Mouse (Mus musculus): ENCODE data around the gene Polr2a. TPM values are rescaled to one million over a fixed set of nuclear protein-coding genes. Genes with fewer than 3 reads are reported as not detected.

The Polr2a gene
- polyA plus RNA-seq, 1 experiment from 2014 or later: 39.3 TPM

GRCm38 (mm10) chr11:69761868-69762267 is 3.4 kb upstream of the Polr2a start, which contains the start of gene Slc35g3:
TSS of gene Slc35g3 (minus strand) at chr11:69761968.
- WGBS: 87% methylated on average over 1 of the region's 1 CpGs
- H3K4me1 ChIP-seq (ENCODE audit: control insufficient read depth, insufficient read depth, low read length): peaks cover 18% of the 10 kb centered on the region
- H3K4me2 ChIP-seq (ENCODE audit: low read depth, low read length): no peak within 1 kb of the TSS
- ATAC-seq (ENCODE audit: low read depth) (no peak), DNase-seq (ENCODE audit: low spot score) (no peak)
- H3K36me3 ChIP-seq (ENCODE audit: control insufficient read depth, insufficient read depth, low read length): no peaks in the 10 kb centered on the region
- no peaks in the 10 kb centered on the region for H3K9me3 ChIP-seq (ENCODE audit: control insufficient read depth, low read length)
- H3K27ac ChIP-seq (replicated peaks; ENCODE audit: low read depth, low read length): no peak within 1 kb of the TSS
- H3K27me3 ChIP-seq (replicated peaks; ENCODE audit: control insufficient read depth, insufficient read depth, low read length): no peaks in the 10 kb centered on the region
- H3K4me3 ChIP-seq (ENCODE audit: low read depth, low read length): no peak within 1 kb of the TSS
- no peak within 1 kb of the TSS for H3K9ac ChIP-seq (ENCODE audit: low read depth, low read length)

- no peak overlapping the region for H3K4me2 ChIP-seq (ENCODE audit: low read depth, low read length)
- no peak for ATAC-seq (ENCODE audit: low read depth)
- H3K9ac ChIP-seq (ENCODE audit: low read depth, low read length): no peak overlapping the region
- no peak overlapping the region for H3K27ac ChIP-seq (replicated peaks; ENCODE audit: low read depth, low read length)
- H3K9me3 ChIP-seq (ENCODE audit: control insufficient read depth, low read length): no peaks in the 10 kb centered on the region
- DNase-seq (ENCODE audit: low spot score): no peak
- H3K36me3 ChIP-seq (ENCODE audit: control insufficient read depth, insufficient read depth, low read length): no peaks in the 10 kb centered on the region
- 90% methylated on average over 7 of the region's 7 CpGs for WGBS
- H3K4me1 ChIP-seq (ENCODE audit: control insufficient read depth, insufficient read depth, low read length): peaks cover 25% of the 10 kb centered on the region
- no peaks in the 10 kb centered on the region for H3K27me3 ChIP-seq (replicated peaks; ENCODE audit: control insufficient read depth, insufficient read depth, low read length)
- H3K4me3 ChIP-seq (ENCODE audit: low read depth, low read length): no peak overlapping the region
Measured at GRCm38 (mm10) chr11:69760901-69761200, 2.4 kb upstream of the Polr2a start.

- Histone ChIP-seq H3K4me2 (ENCODE audit: low read depth, low read length) (peak overlapping the region; percentile 74), H3K9ac (ENCODE audit: low read depth, low read length) (peak overlapping the region; percentile 76; the same call in 1 of the 2 replicates), H3K27ac (replicated peaks; ENCODE audit: low read depth, low read length) (peak overlapping the region; percentile 99), H3K36me3 (ENCODE audit: control insufficient read depth, insufficient read depth, low read length) (no peaks in the 10 kb centered on the region), H3K9me3 (ENCODE audit: control insufficient read depth, low read length) (no peaks in the 10 kb centered on the region), H3K4me1 (ENCODE audit: control insufficient read depth, insufficient read depth, low read length) (peaks cover 31% of the 10 kb centered on the region), H3K4me3 (ENCODE audit: low read depth, low read length) (peak overlapping the region; percentile 50; the same call in 1 of the 2 replicates), H3K27me3 (replicated peaks; ENCODE audit: control insufficient read depth, insufficient read depth, low read length) (no peaks in the 10 kb centered on the region)
- WGBS: 82% methylated on average over 14 of the region's 14 CpGs
- DNase-seq (ENCODE audit: low spot score) (no peak), ATAC-seq (ENCODE audit: low read depth) (no peak)
Measured at GRCm38 (mm10) chr11:69760160-69760900, 1.9 kb upstream of the Polr2a start.

DNA sequence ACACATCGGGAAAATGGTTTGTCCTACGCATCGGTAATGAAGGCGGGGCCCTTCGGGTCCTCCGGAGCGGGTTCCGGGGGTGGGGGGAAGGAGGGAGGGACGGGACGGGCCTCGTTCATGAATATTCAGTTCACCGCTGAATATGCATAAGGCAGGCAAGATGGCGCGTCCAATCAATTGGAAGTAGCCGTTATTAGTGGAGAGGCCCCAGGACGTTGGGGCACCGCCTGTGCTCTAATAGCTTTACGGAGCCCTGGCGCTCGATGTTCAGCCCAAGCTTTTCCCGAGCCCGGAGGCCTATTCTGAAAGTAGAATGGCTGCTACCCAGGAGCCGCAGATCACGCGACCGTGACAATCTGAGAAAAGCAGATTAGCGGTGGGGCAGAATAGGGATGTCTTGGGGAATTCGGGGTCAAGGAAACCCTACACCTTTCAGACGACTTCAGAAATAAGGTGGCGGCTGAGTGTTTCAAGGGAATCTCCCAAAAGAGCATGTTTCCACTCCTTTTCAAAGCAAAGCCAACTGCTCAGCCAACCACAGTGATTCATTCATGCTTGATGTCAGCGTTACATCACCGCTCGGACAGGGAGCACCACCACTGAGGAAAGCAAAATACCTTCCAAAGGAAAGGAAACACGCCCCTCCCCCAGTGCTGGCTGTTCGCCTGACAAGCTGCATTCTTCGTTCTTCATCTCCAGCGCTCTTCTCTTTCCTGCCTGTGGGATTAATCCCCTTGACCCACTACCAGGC is 709 bp upstream of the Polr2a start:
- DNase-seq (ENCODE audit: low spot score) (peak; percentile 98), ATAC-seq (ENCODE audit: low read depth) (peak; percentile 89)
- H3K27ac ChIP-seq (replicated peaks; ENCODE audit: low read depth, low read length): peak overlapping the region; percentile 99
- H3K4me1 ChIP-seq (ENCODE audit: control insufficient read depth, insufficient read depth, low read length): peaks cover 34% of the 10 kb centered on the region
- H3K9ac ChIP-seq (ENCODE audit: low read depth, low read length): peak overlapping the region; percentile 76
- under 1% methylated on average over 35 of the region's 37 CpGs for WGBS
- peak overlapping the region; percentile 50 for H3K4me3 ChIP-seq (ENCODE audit: low read depth, low read length)
- H3K27me3 ChIP-seq (replicated peaks; ENCODE audit: control insufficient read depth, insufficient read depth, low read length): no peaks in the 10 kb centered on the region
- no peaks in the 10 kb centered on the region for H3K9me3 ChIP-seq (ENCODE audit: control insufficient read depth, low read length)
- peak overlapping the region; percentile 74 for H3K4me2 ChIP-seq (ENCODE audit: low read depth, low read length)
- no peaks in the 10 kb centered on the region for H3K36me3 ChIP-seq (ENCODE audit: control insufficient read depth, insufficient read depth, low read length)

GRCm38 (mm10) chr11:69758090-69758456 is 364 bp downstream of the Polr2a start:
- under 1% methylated on average over 26 of the region's 26 CpGs for WGBS
- H3K4me1 ChIP-seq (ENCODE audit: control insufficient read depth, insufficient read depth, low read length): peaks cover 34% of the 10 kb centered on the region
- peak overlapping the region; percentile 76 for H3K9ac ChIP-seq (ENCODE audit: low read depth, low read length)
- peak overlapping the region; percentile 99 for H3K27ac ChIP-seq (replicated peaks; ENCODE audit: low read depth, low read length)
- peak overlapping the region; percentile 74 for H3K4me2 ChIP-seq (ENCODE audit: low read depth, low read length)
- no peaks in the 10 kb centered on the region for H3K36me3 ChIP-seq (ENCODE audit: control insufficient read depth, insufficient read depth, low read length)
- no peaks in the 10 kb centered on the region for H3K27me3 ChIP-seq (replicated peaks; ENCODE audit: control insufficient read depth, insufficient read depth, low read length)
- ATAC-seq (ENCODE audit: low read depth) (peak; percentile 84), DNase-seq (ENCODE audit: low spot score) (peak; percentile 97)
- H3K4me3 ChIP-seq (ENCODE audit: low read depth, low read length): peak overlapping the region; percentile 50
- no peaks in the 10 kb centered on the region for H3K9me3 ChIP-seq (ENCODE audit: control insufficient read depth, low read length)

DNA sequence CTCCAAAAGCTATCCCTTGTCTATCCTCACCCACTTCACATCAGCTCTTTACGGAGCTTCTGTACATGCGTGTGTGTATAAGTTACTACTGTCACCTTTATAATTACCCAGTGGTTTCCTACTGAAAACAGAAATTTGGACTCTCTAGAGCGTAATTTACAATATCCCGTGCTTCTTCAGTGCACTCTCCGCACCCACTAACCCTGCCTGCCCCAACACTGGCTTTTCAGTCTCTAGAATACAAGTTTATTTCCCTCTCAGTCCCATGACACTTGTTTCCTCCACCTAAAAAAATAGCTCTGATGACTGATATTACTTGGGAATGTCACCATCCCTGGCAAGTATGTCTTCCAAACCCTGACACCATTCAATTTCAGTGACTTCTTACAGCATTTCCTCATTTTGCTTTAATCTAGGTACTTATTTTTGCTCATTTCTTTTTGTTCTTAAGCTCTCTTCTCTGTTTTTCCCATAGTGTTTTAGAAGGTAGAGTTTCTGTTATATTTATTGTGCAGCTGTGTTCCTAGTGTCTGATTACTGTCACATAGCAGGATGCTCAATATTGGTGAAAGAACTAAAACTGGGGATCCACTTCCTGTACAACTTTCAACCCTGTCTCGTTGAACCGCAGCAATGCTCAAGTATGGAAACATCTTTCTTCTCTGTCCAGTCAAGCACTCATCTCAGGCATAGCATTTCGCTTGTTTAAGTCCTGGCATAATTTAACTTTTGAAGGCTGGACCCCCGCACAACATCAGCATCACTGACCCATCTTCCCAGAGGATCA is 941 bp downstream of the Polr2a start:
- peaks cover 34% of the 10 kb centered on the region for H3K4me1 ChIP-seq (ENCODE audit: control insufficient read depth, insufficient read depth, low read length)

DNA sequence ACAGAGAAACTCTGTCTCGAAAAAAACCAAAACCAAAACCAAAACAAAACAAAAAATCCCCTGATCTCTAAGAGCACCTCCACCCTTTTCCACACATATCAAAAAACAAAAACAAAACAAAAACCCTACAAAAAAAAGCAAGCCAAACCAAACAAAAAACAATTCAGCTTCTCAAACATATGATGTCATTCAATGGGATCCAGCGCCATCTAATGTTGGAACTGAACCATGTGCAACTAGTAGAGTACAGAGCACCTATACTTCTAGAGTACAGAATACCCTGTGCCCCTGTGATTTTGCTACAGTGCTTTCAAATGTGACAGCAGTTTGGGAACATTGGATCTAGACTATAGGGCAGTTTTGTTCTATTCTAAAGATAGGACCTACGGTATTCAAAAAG is 3.7 kb downstream of the Polr2a start:
- no peak for ATAC-seq (ENCODE audit: low read depth)
- WGBS: 54% methylated on average over 3 of the region's 3 CpGs
- no peak overlapping the region for H3K27ac ChIP-seq (replicated peaks; ENCODE audit: low read depth, low read length)
- no peak overlapping the region for H3K4me3 ChIP-seq (ENCODE audit: low read depth, low read length)
- H3K4me2 ChIP-seq (ENCODE audit: low read depth, low read length): peak overlapping the region; percentile 46; the same call in 1 of the 2 replicates
- peaks cover 25% of the 10 kb centered on the region for H3K4me1 ChIP-seq (ENCODE audit: control insufficient read depth, insufficient read depth, low read length)
- no peaks in the 10 kb centered on the region for H3K9me3 ChIP-seq (ENCODE audit: control insufficient read depth, low read length)
- peak; percentile 86 for DNase-seq (ENCODE audit: low spot score)
- no peak overlapping the region for H3K9ac ChIP-seq (ENCODE audit: low read depth, low read length)
- no peaks in the 10 kb centered on the region for H3K36me3 ChIP-seq (ENCODE audit: control insufficient read depth, insufficient read depth, low read length)
- no peaks in the 10 kb centered on the region for H3K27me3 ChIP-seq (replicated peaks; ENCODE audit: control insufficient read depth, insufficient read depth, low read length)

More for the DNA sequence above, 941 bp downstream of the Polr2a start:
- H3K4me3 ChIP-seq (ENCODE audit: low read depth, low read length): peak overlapping the region; percentile 50
- no peaks in the 10 kb centered on the region for H3K9me3 ChIP-seq (ENCODE audit: control insufficient read depth, low read length)
- peak overlapping the region; percentile 76 for H3K9ac ChIP-seq (ENCODE audit: low read depth, low read length)
- WGBS: 36% methylated on average over 9 of the region's 9 CpGs
- peak overlapping the region; percentile 74 for H3K4me2 ChIP-seq (ENCODE audit: low read depth, low read length)
- peak overlapping the region; percentile 99; the same call in 1 of the 2 replicates for H3K27ac ChIP-seq (replicated peaks; ENCODE audit: low read depth, low read length)
- DNase-seq (ENCODE audit: low spot score) (no peak), ATAC-seq (ENCODE audit: low read depth) (no peak)
- no peaks in the 10 kb centered on the region for H3K36me3 ChIP-seq (ENCODE audit: control insufficient read depth, insufficient read depth, low read length)
- H3K27me3 ChIP-seq (replicated peaks; ENCODE audit: control insufficient read depth, insufficient read depth, low read length): no peaks in the 10 kb centered on the region

GRCm38 (mm10) chr11:69754233-69754632 is 4.2 kb downstream of the Polr2a start:
- WGBS: 88% methylated on average over 5 of the region's 5 CpGs
- Histone ChIP-seq H3K27ac (replicated peaks; ENCODE audit: low read depth, low read length) (no peak overlapping the region), H3K4me2 (ENCODE audit: low read depth, low read length) (0 out of 2 replicates have a peak overlapping the region, but pooled peaks have one; percentile 46), H3K9me3 (ENCODE audit: control insufficient read depth, low read length) (no peaks in the 10 kb centered on the region), H3K4me3 (ENCODE audit: low read depth, low read length) (no peak overlapping the region), H3K27me3 (replicated peaks; ENCODE audit: control insufficient read depth, insufficient read depth, low read length) (no peaks in the 10 kb centered on the region), H3K9ac (ENCODE audit: low read depth, low read length) (no peak overlapping the region), H3K4me1 (ENCODE audit: control insufficient read depth, insufficient read depth, low read length) (peaks cover 23% of the 10 kb centered on the region), H3K36me3 (ENCODE audit: control insufficient read depth, insufficient read depth, low read length) (no peaks in the 10 kb centered on the region)
- no peak for DNase-seq (ENCODE audit: low spot score)
- no peak for ATAC-seq (ENCODE audit: low read depth)
